Mouse (Mus musculus) spleen, adult 2 months (tissue): ENCODE results near the gene S100a4.

Experiments used
- CTCF ChIP-seq: fragments of 200-500 bp; IDR thresholded peaks from 2 replicates; pipeline ENCODE4 v1.5.1; 2011; ENCODE audit warnings: mild to moderate bottlenecking, inconsistent platforms; ENCODE audit not compliant: insufficient read depth, insufficient read length, insufficient replicate concordance; ENCODE audit errors: extremely low read depth
- POLR2A ChIP-seq: fragments of 200-500 bp; IDR thresholded peaks from 2 replicates; pipeline ENCODE4 v1.6.1; 2011; ENCODE audit warnings: low read depth, low read length, inconsistent platforms

DNA sequence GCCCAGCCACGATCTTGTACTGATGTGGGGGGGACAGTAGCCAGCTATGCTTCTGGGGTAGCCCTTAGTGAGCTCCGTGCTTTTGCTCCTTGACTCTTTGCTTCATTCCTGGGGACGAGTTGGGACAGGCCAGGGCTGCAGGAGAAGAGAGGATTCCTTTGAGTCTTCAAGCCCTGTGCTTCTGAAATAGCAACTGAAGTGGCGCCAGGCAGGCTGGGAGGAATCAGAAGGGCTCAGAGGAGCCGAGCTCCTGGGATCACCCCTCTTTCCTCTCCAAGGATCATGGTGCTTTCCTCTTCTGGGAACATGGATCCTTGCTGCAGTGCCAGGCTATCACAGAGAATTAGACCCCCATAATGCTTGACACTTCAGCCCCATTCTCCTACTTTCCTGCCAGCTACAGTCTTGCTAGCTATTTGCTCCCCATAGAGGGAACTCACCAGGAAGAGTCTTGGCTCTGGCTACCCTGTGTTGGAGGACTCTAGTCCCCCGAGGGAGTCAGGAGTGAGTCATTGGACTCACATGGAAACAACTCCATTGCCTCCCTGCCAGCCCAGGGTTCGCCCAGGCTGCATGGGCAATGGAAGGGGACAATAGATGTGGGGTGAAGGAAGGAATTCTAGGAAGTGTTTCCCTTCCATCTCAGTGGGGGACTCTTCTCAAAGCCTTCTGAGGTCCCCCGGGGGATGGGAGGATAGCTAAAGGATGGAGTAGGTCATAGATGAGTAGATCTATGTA, 2.9 kb upstream of the S100a4 start:
- TF ChIP-seq POLR2A (no peak), CTCF (no peak)
